Mouse (Mus musculus) adrenal gland, postnatal 0 days (tissue): Measurements from ENCODE around the gene Mapk6. TPM values are rescaled to one million over a fixed set of nuclear protein-coding genes. Genes with fewer than 3 reads are reported as not detected.

Experiments
- polyA plus RNA-seq: library from polyadenylated mRNA; unstranded; fragments of >200 nt; fragmentation: Nextera tagmentation; extraction: Ambion mirVana; gene quantifications from 2 replicates; pipeline ENCODE4 v1.2.1, GENCODE M21; 2015

Gene Mapk6
- 19.8 and 25.1 TPM in 2 replicates for polyA plus RNA-seq

GRCm38 (mm10) chr9:75409852-75410378 lies at the start of gene Mapk6:
Mapk6 (minus strand) TSS chr9:75410005.

GRCm38 (mm10) chr9:75440796-75441666 lies 31.2 kb upstream of the Mapk6 start, which contains the start of gene Leo1:
Leo1 (plus strand) TSS chr9:75441524.

GRCm38 (mm10) chr9:75347458-75347857 lies 62.3 kb downstream of the Mapk6 start, which contains the start of gene Bcl2l10:
Bcl2l10 (plus strand) TSS chr9:75347758.

Other genes with a start within 250 kb of the Mapk6 start
- gene Myo5c, start 178.0 kb downstream of the Mapk6 start, polyA plus RNA-seq, result 0.08 and 0.36 TPM in 2 replicates
- 36.9 and 41.9 TPM in 2 replicates for gene Gnb5, start 103.7 kb downstream of the Mapk6 start, polyA plus RNA-seq
- gene Bcl2l10, start 62.2 kb downstream of the Mapk6 start, polyA plus RNA-seq, result 0.22 TPM in 1 of 2 replicates, not detected in the other
- gene Leo1, start 31.5 kb upstream of the Mapk6 start, polyA plus RNA-seq, result 18.7 and 21.9 TPM in 2 replicates
- gene Tmod3, start 149.7 kb upstream of the Mapk6 start, polyA plus RNA-seq, result 71.7 and 75.7 TPM in 2 replicates
- 49.2 and 95.4 TPM in 2 replicates for gene Tmod2, start 201.3 kb upstream of the Mapk6 start, polyA plus RNA-seq
- 47.3 and 49.0 TPM in 2 replicates for gene Lysmd2, start 215.7 kb upstream of the Mapk6 start, polyA plus RNA-seq